Mouse (Mus musculus) embryonic fibroblast, embryonic 13.5 days (primary cell): ENCODE measurements around the gene Emsy.

ENCODE experiments used
- CTCF ChIP-seq: IDR thresholded peaks from 2 replicates; pipeline ENCODE4 v1.5.1; 2011; ENCODE audit warnings: mild to moderate bottlenecking, control low read depth, low read length, moderate library complexity, borderline replicate concordance; ENCODE audit not compliant: insufficient read depth
- POLR2A ChIP-seq: IDR thresholded peaks from 2 replicates; pipeline ENCODE4 v1.6.1; 2011; ENCODE audit warnings: low read depth, mild to moderate bottlenecking, control low read depth, low read length, moderate library complexity

DNA sequence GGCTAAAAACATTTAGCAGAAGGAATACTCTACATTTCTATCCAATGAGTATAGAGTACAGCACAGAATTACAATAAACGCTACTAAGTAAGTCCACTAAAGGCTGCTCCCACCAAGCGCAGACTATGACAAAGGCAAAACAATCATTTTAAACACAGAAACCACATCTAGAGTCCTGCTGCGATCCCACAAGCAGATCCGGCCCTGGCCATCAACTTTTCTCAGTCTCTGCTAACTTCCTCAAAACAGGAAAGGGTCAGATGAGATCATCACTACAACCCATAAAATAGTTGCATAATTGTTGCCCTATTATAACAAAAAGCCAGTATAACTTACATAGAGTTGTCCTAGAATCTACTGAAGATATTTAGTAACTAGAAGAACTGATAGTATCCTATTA, 54.9 kb downstream of the Emsy start:
- TF ChIP-seq CTCF (no peak), POLR2A (no peak)
